Comparison of ENCODE assay signal across 10 mouse cellular contexts in the genomic region with DNA sequence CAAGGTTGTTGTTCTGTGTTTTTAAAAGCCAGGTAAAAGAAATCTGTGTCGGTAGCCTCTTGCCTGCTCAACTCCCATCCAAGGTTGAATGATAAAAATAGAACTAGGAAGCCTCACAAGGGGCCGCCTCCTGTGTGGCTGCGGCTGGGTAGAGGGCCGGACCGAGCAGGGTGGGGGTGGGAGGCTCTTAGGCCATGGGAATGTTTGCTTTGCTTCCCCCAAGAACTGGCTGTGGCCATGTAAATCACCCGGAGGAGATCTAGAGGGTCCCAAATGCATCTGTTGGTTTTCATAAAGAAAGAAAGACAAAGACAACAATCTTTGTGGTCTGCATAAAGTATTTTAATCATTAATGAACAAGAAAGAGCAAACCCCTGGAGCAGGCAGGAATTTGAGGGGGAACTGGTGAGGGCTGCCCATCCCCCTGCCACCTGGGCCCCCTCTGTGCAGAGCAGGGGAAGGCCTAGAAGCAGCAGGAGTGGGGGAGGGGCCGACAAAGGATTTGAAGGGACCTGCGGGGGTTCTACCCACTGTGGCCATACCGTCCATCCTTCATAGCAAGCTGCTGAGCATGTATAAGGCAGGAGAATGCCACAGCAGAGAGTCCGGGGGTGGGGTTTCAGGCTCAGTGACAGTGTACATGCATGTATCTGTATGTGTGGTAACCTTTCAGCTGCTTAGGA.
DNase-seq lines count a peak whose midpoint lies in the region; ATAC-seq and TF ChIP-seq lines count a peak whose summit lies in the region.
"Had no signal": no experiment of that assay in that cellular context is flagged by ENCODE, and none has a peak within 500 bp of the region (broad histone marks: within the 10 kb centered on the region; RNA-seq: fewer than 3 reads in every experiment).

No protein-coding gene starts in this region.

- H3K9ac ChIP-seq in heart, embryonic 12.5 days, result no peak overlapping the region
- H3K9ac ChIP-seq in midbrain, embryonic 11.5 days (ENCODE audit: low read length), result no peak overlapping the region; the same call in 1 of the 2 replicates
- no peak overlapping the region for H3K9ac ChIP-seq in midbrain, embryonic 16.5 days (ENCODE audit: low read depth, low read length)
- H3K9ac ChIP-seq in hindbrain, postnatal 0 days (replicated peaks; ENCODE audit: low read length), result no peak overlapping the region
- no peak overlapping the region for H3K9ac ChIP-seq in neural tube, embryonic 15.5 days (replicated peaks)

- H3K9me3 ChIP-seq in heart, embryonic 12.5 days (replicated peaks), result no peaks in the 10 kb centered on the region
- no peaks in the 10 kb centered on the region for H3K9me3 ChIP-seq in midbrain, embryonic 11.5 days (ENCODE audit: control insufficient read depth, low read length)
- H3K9me3 ChIP-seq in midbrain, embryonic 16.5 days (replicated peaks; ENCODE audit: control insufficient read depth, low read length, poor library complexity, severe bottlenecking), result no peaks in the 10 kb centered on the region
- no peaks in the 10 kb centered on the region for H3K9me3 ChIP-seq in hindbrain, postnatal 0 days (ENCODE audit: low read length)
- no peaks in the 10 kb centered on the region for H3K9me3 ChIP-seq in neural tube, embryonic 15.5 days (replicated peaks)

- H3K4me3 ChIP-seq in heart, embryonic 12.5 days, result no peak overlapping the region
- H3K4me3 ChIP-seq in midbrain, embryonic 11.5 days (ENCODE audit: low read depth, low read length), result no peak overlapping the region
- H3K4me3 ChIP-seq in midbrain, embryonic 16.5 days (ENCODE audit: low read depth, low read length), result no peak overlapping the region
- no peak overlapping the region for H3K4me3 ChIP-seq in hindbrain, postnatal 0 days (ENCODE audit: low read length)
- H3K4me3 ChIP-seq in neural tube, embryonic 15.5 days (replicated peaks), result no peak overlapping the region
- no peak overlapping the region for H3K4me3 ChIP-seq in layer of hippocampus, adult 2 months

- peak overlapping the region; percentile 58 for H3K4me2 ChIP-seq in heart, embryonic 12.5 days
- no peak overlapping the region for H3K4me2 ChIP-seq in midbrain, embryonic 11.5 days
- H3K4me2 ChIP-seq in midbrain, embryonic 16.5 days (ENCODE audit: low read length), result no peak overlapping the region
- H3K4me2 ChIP-seq in hindbrain, postnatal 0 days (ENCODE audit: low read depth, low read length), result no peak overlapping the region
- H3K4me2 ChIP-seq in neural tube, embryonic 15.5 days, result no peak overlapping the region

- peaks cover 13% of the 10 kb centered on the region; the same call in 1 of the 2 replicates for H3K27me3 ChIP-seq in heart, embryonic 12.5 days (replicated peaks)
- H3K27me3 ChIP-seq in midbrain, embryonic 11.5 days (ENCODE audit: control insufficient read depth, insufficient read depth, low read length), result no peaks in the 10 kb centered on the region
- H3K27me3 ChIP-seq in midbrain, embryonic 16.5 days (ENCODE audit: control insufficient read depth, insufficient read depth, low read depth, low read length), result no peaks in the 10 kb centered on the region
- no peaks in the 10 kb centered on the region for H3K27me3 ChIP-seq in hindbrain, postnatal 0 days (ENCODE audit: insufficient read depth, low read length)
- peaks cover 3% of the 10 kb centered on the region; the same call in 1 of the 2 replicates for H3K27me3 ChIP-seq in neural tube, embryonic 15.5 days (replicated peaks)

- WGBS in heart, embryonic 12.5 days, result 12% methylated on average over 10 of the region's 10 CpGs
- WGBS in midbrain, embryonic 11.5 days, result 15% methylated on average over 10 of the region's 10 CpGs
- 18% methylated on average over 10 of the region's 10 CpGs for WGBS in midbrain, embryonic 16.5 days
- WGBS in hindbrain, postnatal 0 days, result 18% methylated on average over 10 of the region's 10 CpGs
- 16% methylated on average over 10 of the region's 10 CpGs for WGBS in neural tube, embryonic 15.5 days

- H3K27ac ChIP-seq in heart, embryonic 12.5 days (ENCODE audit: poor library complexity, severe bottlenecking), result peak overlapping the region; percentile 74
- H3K27ac ChIP-seq in midbrain, embryonic 11.5 days (ENCODE audit: low read depth, low read length), result no peak overlapping the region
- H3K27ac ChIP-seq in midbrain, embryonic 16.5 days (ENCODE audit: low read length), result no peak overlapping the region
- H3K27ac ChIP-seq in hindbrain, postnatal 0 days, result no peak overlapping the region
- H3K27ac ChIP-seq in neural tube, embryonic 15.5 days (replicated peaks), result no peak overlapping the region
- no peak overlapping the region for H3K27ac ChIP-seq in layer of hippocampus, adult 2 months

- ATAC-seq in heart, embryonic 12.5 days (ENCODE audit: insufficient number of reproducible peaks, low FRiP score), result no peak; the same call in 1 of the 2 replicates
- peak; percentile 67 for ATAC-seq in midbrain, embryonic 11.5 days (ENCODE audit: low FRiP score)
- ATAC-seq in midbrain, embryonic 16.5 days, result no peak
- ATAC-seq in hindbrain, postnatal 0 days, result 0 out of 2 replicates have a peak, but pooled peaks have one; percentile 21
- ATAC-seq in neural tube, embryonic 15.5 days (ENCODE audit: low FRiP score), result peak; percentile 35; the same call in 1 of the 2 replicates
- ATAC-seq: inflammation-experienced regulatory T-cells, adult 6 months had no signal

- DNase-seq in heart, adult 9 months (ENCODE audit: low spot score in 2 of 2), result no peak
- peak; percentile 89 for DNase-seq in midbrain, embryonic 11.5 days (ENCODE audit: low spot score, missing footprints)
- DNase-seq in hindbrain, postnatal 0 days (ENCODE audit: low spot score), result no peak
- no peak for DNase-seq in urinary bladder, adult 2 months (ENCODE audit: low spot score)
- no peak for DNase-seq in layer of hippocampus, adult 2 months (ENCODE audit: low spot score in 2 of 2)
- DNase-seq: thymus, adult 18-20 months had no signal

- TF ChIP-seq CTCF in hindbrain, postnatal 0 days (IDR thresholded peaks at IDR 0.05; ENCODE audit: low read depth), result no peak
- TF ChIP-seq CTCF in layer of hippocampus, adult 2 months (conservative IDR thresholded peaks at IDR 0.05), result no peak

- H3K4me1 ChIP-seq in heart, embryonic 12.5 days (replicated peaks), result peaks cover 26% of the 10 kb centered on the region
- H3K4me1 ChIP-seq in midbrain, embryonic 11.5 days (ENCODE audit: control insufficient read depth, insufficient read depth, low read length), result peaks cover 14% of the 10 kb centered on the region
- peaks cover 8% of the 10 kb centered on the region for H3K4me1 ChIP-seq in midbrain, embryonic 16.5 days (ENCODE audit: control insufficient read depth, insufficient read depth, low read length)
- H3K4me1 ChIP-seq in hindbrain, postnatal 0 days (ENCODE audit: insufficient read depth, low read length), result peaks cover 7% of the 10 kb centered on the region; the same call in 1 of the 2 replicates
- peaks cover 10% of the 10 kb centered on the region for H3K4me1 ChIP-seq in neural tube, embryonic 15.5 days

- no peaks in the 10 kb centered on the region for H3K36me3 ChIP-seq in heart, embryonic 12.5 days
- no peaks in the 10 kb centered on the region for H3K36me3 ChIP-seq in midbrain, embryonic 11.5 days (ENCODE audit: control insufficient read depth, insufficient read depth, low read length)
- no peaks in the 10 kb centered on the region for H3K36me3 ChIP-seq in midbrain, embryonic 16.5 days (ENCODE audit: control insufficient read depth, insufficient read depth, low read length)
- no peaks in the 10 kb centered on the region for H3K36me3 ChIP-seq in hindbrain, postnatal 0 days (ENCODE audit: insufficient read depth, low read length)
- no peaks in the 10 kb centered on the region for H3K36me3 ChIP-seq in neural tube, embryonic 15.5 days

Comparison
In these comparisons a context has a peak if more than half of its experiments do, and no peak if none do; other contexts are left out.
1. ATAC-seq: peak in midbrain, embryonic 11.5 days (single experiment), hindbrain, postnatal 0 days (single experiment) and neural tube, embryonic 15.5 days (single experiment); none in heart, embryonic 12.5 days (single experiment) and midbrain, embryonic 16.5 days (single experiment).